Mouse (Mus musculus): ENCODE results near the gene Chrm4. TPM values are rescaled to one million over a fixed set of nuclear protein-coding genes. Genes with fewer than 3 reads are reported as not detected.

Gene Chrm4
- polyA plus RNA-seq, 1 experiment from 2014 or later: 0.09 TPM

DNA sequence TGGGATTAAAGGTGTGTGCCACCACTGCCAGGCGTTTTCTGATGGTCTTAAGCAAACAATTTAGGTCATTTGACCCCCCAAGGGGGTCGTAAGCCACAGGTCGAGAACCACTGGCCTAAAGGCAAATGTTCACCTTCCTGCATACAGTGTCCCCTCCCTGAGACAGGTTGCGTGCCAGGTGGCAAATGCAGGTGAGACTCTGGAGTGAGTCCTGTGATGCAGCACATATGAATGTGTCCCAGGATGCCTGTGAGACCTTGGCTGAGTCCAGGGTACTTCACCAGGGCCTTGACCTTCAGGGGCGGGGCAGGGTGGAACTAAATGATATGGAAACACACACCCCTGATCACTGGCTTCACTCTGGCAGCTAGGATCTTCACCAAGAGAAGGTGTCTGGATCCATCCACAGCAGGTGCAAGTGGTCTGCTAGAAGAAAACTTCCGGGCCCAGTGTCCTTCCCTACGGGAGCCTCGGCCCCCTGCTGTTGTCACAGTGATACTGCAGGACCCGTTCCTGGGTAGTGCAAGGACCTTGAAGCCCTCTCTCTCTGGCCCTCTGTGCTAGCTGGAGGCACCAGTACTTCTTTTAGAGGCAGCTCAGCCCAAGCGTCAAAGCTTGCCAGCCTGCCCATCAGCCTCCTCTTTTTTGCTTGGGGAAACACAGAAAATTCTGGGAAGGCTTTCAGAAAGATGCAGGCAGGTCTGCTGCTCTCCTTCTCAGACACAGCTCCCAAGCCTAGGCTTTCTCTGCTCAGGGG lies 31.8 kb downstream of the Chrm4 start:
- WGBS (ENCODE audit: insufficient replicate concordance): 40% methylated on average over 10 of the region's 10 CpGs
- ATAC-seq (ENCODE audit: low read depth): no peak
- H3K27ac ChIP-seq: no peak overlapping the region; the same call in 1 of the 2 replicates
- H3K36me3 ChIP-seq: peaks cover 16% of the 10 kb centered on the region
- H3K4me3 ChIP-seq (replicated peaks): no peak overlapping the region
- peak overlapping the region; percentile 17; the same call in 1 of the 2 replicates for H3K4me2 ChIP-seq
- peaks cover 96% of the 10 kb centered on the region for H3K4me1 ChIP-seq (replicated peaks)
- DNase-seq: peak; percentile 57
- H3K9me3 ChIP-seq (replicated peaks): no peaks in the 10 kb centered on the region
- peak overlapping the region; percentile 59 for H3K9ac ChIP-seq
- 0 out of 2 replicates have a peak, but pooled peaks cover under 1% of the 10 kb centered on the region for H3K27me3 ChIP-seq

DNA sequence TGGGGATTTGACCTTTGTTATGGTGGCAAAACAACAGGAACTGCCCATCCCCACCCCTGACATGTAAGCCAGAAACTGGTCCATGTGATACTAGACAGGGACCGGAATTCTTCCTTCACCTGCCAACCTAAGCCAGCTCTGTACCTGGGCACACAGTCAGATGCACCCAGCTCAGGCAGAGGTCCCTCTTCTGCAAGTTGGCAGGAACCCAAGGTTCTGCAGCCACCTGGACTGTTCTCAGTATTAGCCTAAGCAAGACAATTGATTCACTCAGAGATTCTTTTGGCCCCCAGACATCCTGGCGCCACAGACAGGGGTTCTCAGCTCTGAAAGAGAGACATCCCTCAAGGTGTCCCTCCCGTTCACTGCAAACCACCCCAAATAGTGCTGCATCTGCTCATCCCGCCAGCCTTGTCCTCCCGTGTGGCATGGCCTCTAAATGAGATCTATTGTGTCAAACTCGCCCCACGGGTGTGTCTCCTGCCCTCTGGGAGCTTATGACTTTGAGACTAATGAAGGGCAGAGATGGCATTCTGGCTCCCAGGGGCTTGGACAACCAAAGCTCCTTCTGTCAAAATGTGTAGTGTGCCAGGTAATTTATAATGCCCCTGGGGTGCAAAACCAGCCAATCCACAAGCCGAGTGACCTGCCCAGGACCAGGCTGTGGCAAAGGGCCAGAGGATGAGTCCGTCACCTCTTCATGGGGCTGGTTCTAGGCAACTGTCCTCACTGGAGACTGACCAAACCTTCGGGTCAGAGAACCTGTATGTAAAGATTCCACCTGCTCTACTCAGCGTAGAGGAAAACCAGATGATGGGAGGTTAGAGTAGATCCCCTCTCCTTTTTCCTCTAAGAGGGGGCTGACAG lies 32.7 kb downstream of the Chrm4 start:
- Histone ChIP-seq H3K9me3 (replicated peaks) (no peaks in the 10 kb centered on the region), H3K4me3 (replicated peaks) (no peak overlapping the region), H3K36me3 (peaks cover 16% of the 10 kb centered on the region), H3K9ac (peak overlapping the region; percentile 59), H3K27me3 (peaks cover 10% of the 10 kb centered on the region), H3K4me2 (peak overlapping the region; percentile 17; the same call in 1 of the 2 replicates), H3K27ac (no peak overlapping the region), H3K4me1 (replicated peaks) (peaks cover 94% of the 10 kb centered on the region)
- ATAC-seq (ENCODE audit: low read depth) (no peak), DNase-seq (no peak)
- WGBS (ENCODE audit: insufficient replicate concordance): 72% methylated on average over 11 of the region's 11 CpGs

DNA sequence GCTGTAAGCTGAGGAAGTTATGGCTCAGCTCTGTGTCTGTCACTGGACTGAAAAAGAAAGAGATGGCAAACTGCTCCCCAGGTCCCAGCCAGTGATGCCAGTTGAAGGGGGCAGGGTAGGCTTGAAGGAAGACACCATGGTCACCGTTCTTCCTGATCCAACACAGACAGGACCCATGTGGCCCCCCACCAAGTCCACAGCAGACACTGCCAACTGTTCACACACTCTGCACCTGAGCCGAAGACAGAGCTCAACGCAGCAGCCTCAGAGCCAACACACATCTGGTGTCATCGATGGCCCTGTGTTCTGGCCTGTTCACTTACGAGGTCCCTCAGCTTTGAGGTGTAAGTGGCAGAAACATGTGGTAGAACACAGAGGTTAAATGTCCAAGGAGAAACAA lies 33.4 kb downstream of the Chrm4 start:
- DNase-seq: no peak
- WGBS (ENCODE audit: insufficient replicate concordance): 85% methylated on average over 5 of the region's 5 CpGs
- Histone ChIP-seq H3K4me1 (replicated peaks) (peaks cover 92% of the 10 kb centered on the region), H3K36me3 (peaks cover 16% of the 10 kb centered on the region), H3K4me2 (no peak overlapping the region), H3K27ac (no peak overlapping the region; the same call in 1 of the 2 replicates), H3K9ac (no peak overlapping the region), H3K9me3 (replicated peaks) (no peaks in the 10 kb centered on the region), H3K4me3 (replicated peaks) (no peak overlapping the region), H3K27me3 (peaks cover 16% of the 10 kb centered on the region)
- no peak for ATAC-seq (ENCODE audit: low read depth)

DNA sequence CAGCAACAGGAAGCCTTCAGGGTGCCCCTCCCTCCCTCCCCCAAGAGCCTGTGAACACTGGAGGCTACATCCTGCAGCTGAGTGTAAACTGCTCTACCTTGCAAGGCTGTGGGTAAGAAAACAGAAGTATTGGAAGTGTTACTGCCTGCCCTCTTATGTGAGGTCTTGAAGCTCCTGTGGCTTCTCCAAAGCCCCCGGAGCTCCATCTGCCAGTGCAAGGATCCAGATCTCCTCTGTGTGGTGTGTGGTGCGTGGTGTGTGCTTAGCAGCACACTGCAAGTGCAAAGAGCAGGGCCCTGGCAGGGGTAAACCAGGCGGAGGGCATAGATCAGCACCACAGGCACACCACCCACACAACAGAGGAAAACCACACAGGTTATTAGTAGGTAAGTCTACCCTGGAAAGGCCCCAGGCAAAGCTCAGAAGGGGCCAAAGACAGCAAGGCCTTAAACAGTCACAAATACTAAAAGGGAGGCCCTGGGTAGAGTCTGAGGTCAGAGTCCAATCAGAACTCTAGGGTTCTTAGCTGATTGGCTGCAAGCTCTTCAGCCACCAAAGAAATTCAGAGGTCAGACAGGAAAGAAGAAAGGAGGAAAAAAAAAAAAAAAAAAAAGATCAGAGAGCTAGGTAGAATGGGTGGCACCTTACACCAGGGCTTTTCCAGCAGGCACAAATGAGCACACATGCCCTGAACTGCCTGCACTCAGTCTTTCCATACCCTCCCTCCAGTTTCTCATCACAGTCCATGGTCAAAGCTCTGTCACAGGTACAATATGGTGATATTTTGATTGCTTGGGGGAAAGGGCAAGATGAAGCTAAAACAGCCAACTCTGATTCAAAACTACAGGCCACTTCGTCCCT lies 35.1 kb downstream of the Chrm4 start:
- no peak for ATAC-seq (ENCODE audit: low read depth)
- Histone ChIP-seq H3K9ac (peak overlapping the region; percentile 93), H3K36me3 (peaks cover 16% of the 10 kb centered on the region), H3K4me3 (replicated peaks) (peak overlapping the region; percentile 94), H3K4me1 (replicated peaks) (peaks cover 83% of the 10 kb centered on the region), H3K27ac (peak overlapping the region; percentile 84), H3K27me3 (peaks cover 29% of the 10 kb centered on the region), H3K4me2 (peak overlapping the region; percentile 99), H3K9me3 (replicated peaks) (no peaks in the 10 kb centered on the region)
- no peak for DNase-seq
- WGBS (ENCODE audit: insufficient replicate concordance): 27% methylated on average over 4 of the region's 4 CpGs

DNA sequence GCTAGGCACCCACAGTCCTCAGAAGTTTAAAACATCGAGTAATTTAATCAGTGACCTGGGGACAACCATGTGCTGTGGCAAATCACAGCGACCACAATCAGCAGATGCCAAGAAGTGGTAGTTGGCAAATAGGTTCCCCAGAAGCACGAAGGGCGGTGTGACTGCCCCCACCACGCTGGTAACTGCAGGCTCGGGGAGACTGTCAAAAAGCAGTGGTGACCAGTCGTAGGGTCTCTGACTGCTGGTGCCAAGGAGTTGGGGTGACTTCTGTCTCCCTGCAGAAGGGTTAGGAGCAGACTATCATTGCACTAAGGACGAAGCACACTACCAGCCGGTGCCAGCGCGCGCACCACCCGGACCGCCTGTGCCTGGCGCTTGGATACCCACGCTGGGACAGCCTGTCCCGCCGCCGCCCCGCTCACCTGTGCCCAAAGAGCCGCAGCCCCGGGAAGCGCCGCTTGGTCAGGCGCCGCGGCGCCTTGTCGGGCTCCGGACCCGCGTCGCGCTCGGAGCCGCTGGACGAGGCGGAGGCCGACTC lies 35.9 kb downstream of the Chrm4 start:
- WGBS (ENCODE audit: insufficient replicate concordance): under 1% methylated on average over 39 of the region's 39 CpGs
- DNase-seq (no peak), ATAC-seq (ENCODE audit: low read depth) (peak; percentile 16)
- peak overlapping the region; percentile 84 for H3K27ac ChIP-seq
- H3K4me3 ChIP-seq (replicated peaks): peak overlapping the region; percentile 94
- no peaks in the 10 kb centered on the region for H3K9me3 ChIP-seq (replicated peaks)
- H3K27me3 ChIP-seq: peaks cover 31% of the 10 kb centered on the region
- peak overlapping the region; percentile 99 for H3K4me2 ChIP-seq
- H3K4me1 ChIP-seq (replicated peaks): peaks cover 75% of the 10 kb centered on the region
- H3K9ac ChIP-seq: peak overlapping the region; percentile 93
- H3K36me3 ChIP-seq: peaks cover 16% of the 10 kb centered on the region

DNA sequence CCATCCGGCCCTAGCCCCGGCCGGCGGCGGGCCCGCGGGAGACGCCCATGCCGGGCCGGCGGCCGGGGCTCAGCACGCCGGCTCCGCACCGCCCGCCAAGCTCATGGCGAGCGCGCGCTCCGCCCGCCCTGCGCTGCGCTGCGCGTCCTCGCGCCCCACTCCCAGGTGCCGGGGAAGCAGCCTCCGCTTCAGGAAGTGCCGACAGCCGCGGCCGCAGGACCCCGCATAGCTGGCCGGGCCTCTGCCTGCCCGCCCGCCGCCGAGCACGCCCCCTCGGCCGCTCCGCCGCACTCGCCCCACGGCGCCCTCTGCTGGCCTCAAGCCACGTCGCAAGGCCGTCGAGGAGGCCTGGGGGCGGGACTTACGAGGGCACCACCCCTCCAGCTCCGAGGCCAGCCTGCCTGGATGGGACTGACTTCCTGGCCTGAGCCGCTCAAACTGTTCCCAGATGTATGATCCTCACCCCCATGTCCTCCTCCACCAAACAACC lies 36.4 kb downstream of the Chrm4 start:
- peak overlapping the region; percentile 99 for H3K4me2 ChIP-seq
- peaks cover 36% of the 10 kb centered on the region for H3K27me3 ChIP-seq
- DNase-seq: peak; percentile 93
- peak overlapping the region; percentile 84 for H3K27ac ChIP-seq
- H3K9ac ChIP-seq: peak overlapping the region; percentile 93
- ATAC-seq (ENCODE audit: low read depth): peak; percentile 89
- H3K4me3 ChIP-seq (replicated peaks): peak overlapping the region; percentile 94
- under 1% methylated on average over 57 of the region's 57 CpGs for WGBS (ENCODE audit: insufficient replicate concordance)
- no peaks in the 10 kb centered on the region for H3K9me3 ChIP-seq (replicated peaks)
- H3K36me3 ChIP-seq: peaks cover 16% of the 10 kb centered on the region
- H3K4me1 ChIP-seq (replicated peaks): peaks cover 70% of the 10 kb centered on the region

DNA sequence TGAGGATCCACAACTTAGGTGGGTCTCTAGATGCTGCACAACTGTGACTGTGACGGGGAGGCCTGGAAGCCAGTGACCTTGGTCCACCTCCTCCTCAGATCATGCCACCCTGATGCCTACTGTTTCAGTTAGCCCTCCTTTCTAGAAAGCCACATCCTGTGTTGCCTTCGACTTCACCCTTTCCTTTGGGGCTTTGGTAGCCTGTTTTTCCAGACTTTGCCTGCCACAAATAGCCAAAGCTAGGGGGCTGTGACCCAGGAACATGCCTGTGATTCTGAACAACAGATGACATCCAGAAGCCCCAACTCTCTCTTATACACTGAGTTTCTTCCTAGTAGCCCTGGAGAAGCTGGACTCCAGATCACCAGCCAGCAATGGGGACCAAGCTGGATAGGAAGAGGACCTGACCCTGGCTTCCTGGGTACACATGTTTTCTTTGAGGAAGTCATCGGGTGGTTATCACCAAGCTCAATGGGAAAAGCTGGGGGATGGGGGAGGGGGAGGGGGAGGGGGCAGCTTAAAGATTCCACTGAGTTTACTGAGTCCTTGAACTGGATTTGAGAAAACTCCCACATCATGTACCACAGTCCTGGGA lies 37.7 kb downstream of the Chrm4 start:
- DNase-seq: no peak
- no peaks in the 10 kb centered on the region for H3K9me3 ChIP-seq (replicated peaks)
- peaks cover 48% of the 10 kb centered on the region for H3K27me3 ChIP-seq
- no peak for ATAC-seq (ENCODE audit: low read depth)
- WGBS (ENCODE audit: insufficient replicate concordance): 37% methylated on average over 3 of the region's 3 CpGs
- H3K4me2 ChIP-seq: peak overlapping the region; percentile 99
- H3K36me3 ChIP-seq: peaks cover 13% of the 10 kb centered on the region
- H3K9ac ChIP-seq: 0 out of 2 replicates have a peak overlapping the region, but pooled peaks have one; percentile 22
- H3K27ac ChIP-seq: peak overlapping the region; percentile 65
- peaks cover 58% of the 10 kb centered on the region for H3K4me1 ChIP-seq (replicated peaks)
- H3K4me3 ChIP-seq (replicated peaks): peak overlapping the region; percentile 34

DNA sequence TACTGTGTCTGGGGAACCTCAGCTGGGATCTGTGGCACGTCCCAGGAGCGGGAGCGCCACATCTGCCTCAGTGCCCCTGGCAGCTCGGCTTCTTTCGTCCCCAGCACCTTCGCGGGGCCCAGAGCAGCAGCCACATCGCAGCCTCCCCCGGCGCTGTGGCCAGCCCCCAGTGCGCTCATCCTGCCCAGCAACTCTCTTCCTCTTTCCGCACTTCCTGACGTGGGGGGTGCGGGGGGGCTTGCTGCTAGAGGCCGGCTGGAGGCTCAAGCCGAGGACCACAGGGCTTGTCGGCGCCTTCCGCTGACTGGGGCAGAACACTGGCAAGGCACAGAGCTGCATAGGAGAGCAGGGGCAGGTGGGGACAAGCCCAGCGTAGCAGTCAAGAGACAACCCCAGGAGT lies 38.4 kb downstream of the Chrm4 start:
- Histone ChIP-seq H3K9me3 (replicated peaks) (no peaks in the 10 kb centered on the region), H3K27ac (peak overlapping the region; percentile 65), H3K27me3 (peaks cover 55% of the 10 kb centered on the region), H3K36me3 (peaks cover 7% of the 10 kb centered on the region; the same call in 1 of the 2 replicates), H3K4me2 (peak overlapping the region; percentile 99), H3K9ac (peak overlapping the region; percentile 22; the same call in 1 of the 2 replicates), H3K4me3 (replicated peaks) (peak overlapping the region; percentile 34), H3K4me1 (replicated peaks) (peaks cover 51% of the 10 kb centered on the region)
- no peak for ATAC-seq (ENCODE audit: low read depth)
- DNase-seq: no peak
- WGBS (ENCODE audit: insufficient replicate concordance): 8% methylated on average over 20 of the region's 20 CpGs

DNA sequence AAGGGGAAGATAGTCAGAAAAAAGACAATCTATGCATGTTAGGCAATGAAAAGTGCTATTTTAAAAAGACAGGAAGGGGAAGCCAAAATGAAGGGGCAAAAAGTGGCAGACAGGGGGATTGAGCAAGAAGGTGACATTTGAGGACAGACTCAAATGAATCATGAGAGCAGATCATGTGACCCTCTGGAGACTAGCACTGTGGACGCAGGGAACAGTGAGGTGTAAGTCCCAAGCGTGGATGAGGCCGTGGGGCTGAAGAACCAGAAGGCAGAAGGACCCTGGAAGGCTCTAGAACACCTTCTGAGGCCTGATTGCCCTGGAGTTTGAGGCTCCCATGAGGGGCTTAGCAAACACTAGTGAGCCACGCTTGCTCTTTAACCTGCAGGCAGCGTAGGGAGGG lies 39.3 kb downstream of the Chrm4 start:
- H3K4me3 ChIP-seq (replicated peaks): no peak overlapping the region
- no peak overlapping the region for H3K9ac ChIP-seq
- H3K4me2 ChIP-seq: no peak overlapping the region
- WGBS (ENCODE audit: insufficient replicate concordance): 64% methylated on average over 5 of the region's 5 CpGs
- H3K4me1 ChIP-seq (replicated peaks): peaks cover 46% of the 10 kb centered on the region
- no peaks in the 10 kb centered on the region for H3K36me3 ChIP-seq
- peaks cover 65% of the 10 kb centered on the region for H3K27me3 ChIP-seq
- H3K27ac ChIP-seq: no peak overlapping the region
- DNase-seq: no peak
- H3K9me3 ChIP-seq (replicated peaks): no peaks in the 10 kb centered on the region
- ATAC-seq (ENCODE audit: low read depth): no peak

DNA sequence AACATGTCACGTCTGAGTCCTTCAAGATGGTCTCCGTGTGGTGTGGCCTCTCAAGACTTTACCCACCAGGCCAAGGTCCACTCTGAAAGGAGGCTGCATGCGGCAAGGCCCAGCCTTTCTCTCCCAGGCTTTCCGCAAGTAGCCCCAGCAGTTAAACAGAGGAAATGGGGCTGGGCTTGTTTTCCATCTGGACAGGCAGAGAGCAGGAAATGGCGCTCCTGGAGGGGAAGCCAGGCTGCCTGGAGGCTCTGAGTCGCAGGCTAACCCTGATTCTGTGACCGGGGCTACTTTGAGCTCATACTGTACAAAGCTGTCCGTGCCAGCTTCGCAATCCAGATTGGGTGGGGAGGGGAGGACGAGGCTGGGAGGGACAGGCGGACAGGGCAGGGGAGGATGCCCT lies 40.9 kb downstream of the Chrm4 start:
- H3K4me2 ChIP-seq: no peak overlapping the region
- H3K27ac ChIP-seq: no peak overlapping the region; the same call in none of the 2 replicates
- no peak for DNase-seq
- H3K36me3 ChIP-seq: no peaks in the 10 kb centered on the region
- no peaks in the 10 kb centered on the region for H3K9me3 ChIP-seq (replicated peaks)
- H3K4me3 ChIP-seq (replicated peaks): no peak overlapping the region
- H3K4me1 ChIP-seq (replicated peaks): peaks cover 33% of the 10 kb centered on the region
- 41% methylated on average over 11 of the region's 11 CpGs for WGBS (ENCODE audit: insufficient replicate concordance)
- peaks cover 81% of the 10 kb centered on the region for H3K27me3 ChIP-seq
- no peak overlapping the region for H3K9ac ChIP-seq
- ATAC-seq (ENCODE audit: low read depth): no peak
